Mouse (Mus musculus) cerebellum, postnatal 25 days (tissue): ENCODE results near the gene Hoxb9.

ENCODE experiments used
- DNase-seq, 2 experiments: peaks; one replicate each; pipeline ENCODE4 v3.0.0; 2021; ENCODE audit warnings: mixed read lengths in 2 of 2

Gene Hoxb9

GRCm38 (mm10) chr11:96270996-96271540 lies at the start of gene Hoxb9:
Gene Hoxb9 (plus strand): TSS chr11:96271457.
- DNase-seq, result no peak

DNA sequence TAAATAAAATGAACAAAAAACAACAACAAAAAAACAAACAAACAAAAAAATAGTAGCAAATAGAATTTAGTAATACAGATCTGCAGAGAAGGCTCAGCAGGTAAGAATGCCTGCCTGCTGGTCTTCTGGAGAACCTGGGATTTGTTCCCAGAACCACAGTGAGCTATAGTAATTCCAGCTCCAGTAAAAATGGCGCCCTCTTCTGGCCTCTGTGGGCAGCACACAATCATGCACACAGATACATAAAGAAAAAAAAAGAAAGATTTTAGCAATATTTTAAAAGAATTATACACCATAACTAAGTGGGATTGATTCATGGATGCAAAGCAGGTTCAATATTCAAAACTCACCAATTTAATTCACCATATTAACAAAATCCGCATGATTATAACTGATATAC lies 47.4 kb upstream of the Hoxb9 start:
- peak in 1 of 2 experiments; percentile 7 for DNase-seq

DNA sequence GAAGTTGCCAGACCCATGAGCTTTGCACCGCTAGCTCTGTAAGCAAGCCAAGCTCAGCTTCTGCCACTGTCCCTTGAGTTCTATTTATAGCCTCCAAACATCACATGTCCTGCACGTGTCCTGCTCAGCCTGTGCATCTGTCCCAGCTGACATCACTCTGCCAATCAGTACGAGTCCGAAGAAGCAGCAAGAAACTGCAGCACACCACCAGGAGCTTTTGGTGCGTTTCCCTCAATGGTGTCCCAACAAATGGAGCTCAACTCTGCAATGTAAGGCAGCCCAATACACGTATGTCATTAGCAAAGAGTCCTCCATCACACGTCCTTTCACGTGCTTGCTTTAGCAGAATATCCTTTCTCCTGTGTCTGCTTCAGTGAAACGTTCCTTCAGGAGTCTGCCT lies 43.6 kb upstream of the Hoxb9 start:
- DNase-seq, result no peak

GRCm38 (mm10) chr11:96234906-96235305 lies 36.4 kb upstream of the Hoxb9 start:
- peak; percentile 33 to 54 for DNase-seq

- peak; percentile 27 to 50 for DNase-seq
Measured at GRCm38 (mm10) chr11:96240211-96240610, 31.0 kb upstream of the Hoxb9 start.

DNA sequence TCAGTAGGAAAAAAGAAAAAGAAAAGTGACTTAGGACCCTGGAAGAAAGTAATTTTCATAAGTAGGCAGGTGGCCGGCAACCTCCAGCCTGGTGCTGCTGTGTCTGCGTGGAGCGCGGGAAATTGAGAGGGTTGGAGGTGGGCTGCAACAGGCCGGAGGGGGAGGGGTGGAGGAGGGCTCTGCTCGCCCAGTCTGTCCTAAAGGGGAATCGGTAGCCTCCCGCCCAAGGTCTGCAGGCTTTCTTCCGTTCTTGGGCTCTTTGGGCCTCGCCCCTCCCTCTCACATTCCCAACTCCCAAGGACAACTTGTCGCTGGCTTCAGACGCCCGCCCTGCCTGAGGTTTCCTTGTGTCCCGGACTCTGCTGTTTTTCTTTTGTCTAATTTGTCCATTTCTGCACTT lies 20.4 kb upstream of the Hoxb9 start:
- no peak for DNase-seq

GRCm38 (mm10) chr11:96251480-96252031 lies 19.7 kb upstream of the Hoxb9 start:
- DNase-seq, result no peak

GRCm38 (mm10) chr11:96252541-96253120 lies 18.6 kb upstream of the Hoxb9 start:
- no peak for DNase-seq

GRCm38 (mm10) chr11:96254221-96254620 lies 17.0 kb upstream of the Hoxb9 start:
- no peak for DNase-seq

- no peak for DNase-seq
Measured at GRCm38 (mm10) chr11:96255111-96255995, 15.9 kb upstream of the Hoxb9 start.

GRCm38 (mm10) chr11:96255996-96256445 lies 15.2 kb upstream of the Hoxb9 start:
- DNase-seq, result no peak

- DNase-seq, result no peak
Measured at GRCm38 (mm10) chr11:96257141-96257540, 14.1 kb upstream of the Hoxb9 start.

- no peak for DNase-seq
Measured at GRCm38 (mm10) chr11:96259038-96259437, 12.2 kb upstream of the Hoxb9 start.

DNA sequence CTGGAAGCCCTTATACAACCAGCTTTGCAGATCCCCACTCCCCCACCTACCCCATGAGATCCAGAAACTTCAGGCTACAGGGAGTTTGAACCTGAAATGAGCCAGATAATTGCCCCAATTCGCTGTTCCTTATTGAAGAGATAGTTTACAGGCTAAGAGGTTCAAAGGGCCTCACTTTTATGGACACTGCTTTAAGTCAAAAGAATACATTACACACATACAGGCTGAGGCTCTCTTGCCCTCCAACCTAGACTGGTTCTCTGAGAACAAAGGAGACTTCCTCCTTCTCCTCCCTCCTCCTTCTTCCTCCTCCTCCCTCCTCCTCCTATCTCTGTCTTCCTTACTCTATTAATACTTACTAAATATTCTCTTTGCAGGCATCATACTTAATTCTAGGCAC lies 11.7 kb upstream of the Hoxb9 start:
- no peak for DNase-seq

GRCm38 (mm10) chr11:96260310-96260970 lies 10.8 kb upstream of the Hoxb9 start:
- no peak for DNase-seq

GRCm38 (mm10) chr11:96261323-96261890 lies 9.8 kb upstream of the Hoxb9 start:
- peak in 1 of 2 experiments; percentile 62 for DNase-seq

DNA sequence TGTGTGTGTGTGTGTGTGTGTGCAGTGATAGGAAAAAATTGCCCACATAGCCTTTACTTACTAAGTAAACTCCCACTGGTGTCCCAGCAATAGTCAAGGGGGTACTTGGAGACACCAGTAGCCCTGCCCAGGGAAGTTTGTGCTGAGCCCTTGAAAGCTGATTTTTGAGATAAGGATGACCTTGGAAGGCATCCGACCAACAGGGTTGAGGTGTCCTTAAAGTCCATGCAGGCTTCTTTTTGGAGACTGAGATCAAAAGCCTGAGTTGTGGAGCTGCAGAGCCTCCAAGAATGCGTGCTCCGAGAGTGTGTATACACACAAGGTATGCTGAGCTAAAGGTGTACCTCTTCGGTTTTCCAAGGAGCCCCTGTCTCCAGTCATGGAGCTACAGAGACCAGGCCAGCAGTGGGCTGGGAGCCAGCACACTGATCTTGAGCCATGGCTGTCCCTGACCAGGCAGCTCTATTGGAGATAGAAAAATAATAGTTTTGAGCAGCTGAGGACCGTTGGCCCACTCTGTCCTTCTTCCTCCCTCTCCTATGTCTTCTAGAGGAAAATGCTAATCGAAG lies 8.9 kb upstream of the Hoxb9 start:
- DNase-seq, result no peak

DNA sequence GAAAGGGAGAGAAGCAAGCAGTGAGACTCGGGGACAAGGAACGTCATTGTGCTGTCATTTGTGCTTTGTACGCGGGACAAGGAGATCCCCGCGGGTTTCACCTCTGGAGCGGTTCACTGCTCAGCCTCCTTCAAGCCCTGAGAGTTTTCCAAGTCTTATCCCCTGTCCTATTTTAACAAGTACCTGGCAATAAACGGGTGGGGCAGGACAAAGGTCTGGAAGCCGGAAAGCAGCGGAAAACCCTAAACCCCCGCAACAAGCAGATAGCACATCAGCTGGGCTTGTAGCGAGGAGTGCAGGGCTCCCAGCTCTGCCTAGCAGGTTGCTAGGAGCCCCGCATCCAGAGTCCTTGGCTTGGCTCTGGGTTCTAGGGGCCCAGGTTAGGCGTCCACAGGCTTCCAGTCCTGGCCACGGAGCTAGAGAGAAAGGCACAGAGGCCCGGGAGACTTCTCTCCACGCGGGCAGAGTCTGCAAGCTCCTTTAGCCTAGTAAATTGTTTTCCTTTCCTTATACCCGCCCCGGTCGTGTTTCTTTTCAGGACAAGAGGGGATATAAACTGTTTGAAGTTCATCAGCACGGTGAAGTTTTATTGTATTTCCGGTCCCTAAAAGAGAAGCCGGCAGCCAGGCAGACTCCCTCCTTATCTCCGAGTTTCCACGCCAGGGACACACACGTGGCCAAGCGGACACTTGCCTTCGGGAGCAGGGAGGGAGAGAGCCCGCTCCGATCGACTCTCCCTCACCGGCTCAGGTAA lies 7.4 kb upstream of the Hoxb9 start:
- no peak for DNase-seq

- DNase-seq, result no peak
Measured at GRCm38 (mm10) chr11:96264390-96265020, 6.8 kb upstream of the Hoxb9 start.

- DNase-seq, result no peak
Measured at GRCm38 (mm10) chr11:96265954-96266353, 5.3 kb upstream of the Hoxb9 start.
